Mouse (Mus musculus): ENCODE measurements around the gene Slc9a3. TPM values are rescaled to one million over a fixed set of nuclear protein-coding genes. Genes with fewer than 3 reads are reported as not detected.

Gene Slc9a3
- total RNA-seq (2021): 1 to 10 TPM; 1.3 to 2.2 TPM
- long read RNA-seq, experiment 1, partial matches to known transcripts: 0 of 1 reads
- long read RNA-seq, experiment 1, other reads (novel, unspliced or antisense): 0 of 1 reads
- long read RNA-seq, experiment 2, partial matches to known transcripts: 0 of 5 reads
- long read RNA-seq, experiment 2, other reads (novel, unspliced or antisense): 3 of 5 reads

DNA sequence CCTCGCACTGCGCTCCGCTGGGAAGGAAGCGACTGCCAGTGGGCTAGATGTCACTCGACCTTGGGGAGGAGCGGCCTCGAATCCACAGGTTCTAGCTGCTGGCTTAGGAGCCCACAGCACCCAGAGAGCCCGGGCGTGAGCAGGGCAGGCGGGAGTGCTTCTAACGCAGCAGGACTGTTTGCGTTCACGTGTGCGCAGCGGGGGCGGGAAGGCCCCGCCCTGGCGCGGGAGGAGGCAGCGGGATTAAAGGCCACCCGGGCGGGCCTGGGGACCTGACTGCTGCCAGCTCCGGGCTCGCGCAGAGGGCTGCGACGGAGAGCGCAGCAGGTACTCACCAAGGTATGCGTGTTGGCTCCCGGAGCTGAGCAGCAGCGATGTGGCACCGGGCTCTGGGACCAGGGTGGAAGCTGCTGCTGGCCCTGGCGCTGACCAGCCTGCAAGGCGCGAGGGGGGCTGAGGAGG is at the start of gene Slc9a3:
Gene Slc9a3, plus strand, starts transcription at position 317 of the 462 bp plus-strand sequence.
- TF ChIP-seq CTCF (IDR thresholded peaks at IDR 0.05): no peak
- Histone ChIP-seq H3K27ac (peak within 1 kb of the TSS; percentile 11; the same call in 1 of the 2 replicates), H3K4me3 (peak within 1 kb of the TSS; percentile 48)
- intact Hi-C loops (cut with DNase I): no loop called here
- peak; percentile 12 to 35 for DNase-seq (ENCODE audit: extremely low spot score in 1 of 2, low spot score in 2 of 2)

DNA sequence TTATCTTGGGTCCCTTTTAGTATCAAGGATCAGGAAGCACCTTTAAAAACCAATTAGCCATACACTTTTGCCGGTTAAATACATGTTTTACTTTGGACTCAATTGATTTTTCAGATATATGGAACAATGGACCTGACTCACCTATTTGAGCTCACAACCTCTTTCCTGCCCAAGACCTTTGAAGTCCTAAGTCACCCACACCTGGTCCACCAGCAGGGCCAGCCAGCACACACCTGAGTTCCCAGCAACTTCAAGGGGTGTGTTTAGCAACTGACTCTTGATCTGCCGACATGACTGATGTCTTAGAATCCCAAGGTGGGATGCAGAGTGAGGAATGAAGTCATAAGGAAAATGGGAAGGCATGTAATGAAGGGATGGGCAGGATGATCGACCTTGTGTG is 49.5 kb upstream of the Slc9a3 start:
- no peak overlapping the region for H3K4me3 ChIP-seq
- intact Hi-C loops (cut with DNase I): no loop called here
- TF ChIP-seq CTCF (IDR thresholded peaks at IDR 0.05): no peak
- no peak overlapping the region for H3K27ac ChIP-seq
- no peak for DNase-seq (ENCODE audit: extremely low spot score in 1 of 2, low spot score in 2 of 2)

DNA sequence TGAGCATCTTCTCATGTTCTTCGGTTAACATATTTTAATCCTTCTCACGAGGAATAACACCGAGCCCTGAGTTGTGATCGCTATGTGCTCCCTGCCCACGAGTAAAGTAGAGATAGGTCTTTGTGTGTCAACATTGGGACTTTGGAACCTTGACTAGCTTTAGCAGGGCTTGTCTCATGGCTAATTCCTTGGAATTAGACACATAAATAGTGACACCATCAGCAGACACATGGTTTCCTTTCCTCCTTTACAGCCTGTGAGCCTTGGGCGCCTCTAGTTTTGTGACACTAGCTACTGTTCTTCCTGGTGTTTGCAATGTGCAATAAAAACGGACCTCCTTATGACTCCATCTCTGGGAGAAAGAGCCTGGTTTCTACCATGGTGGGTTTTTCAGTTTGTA is 47.9 kb upstream of the Slc9a3 start:
- no peak for TF ChIP-seq CTCF (IDR thresholded peaks at IDR 0.05)
- Histone ChIP-seq H3K4me3 (no peak overlapping the region), H3K27ac (no peak overlapping the region)
- intact Hi-C loops (cut with DNase I): no loop called here
- no peak for DNase-seq (ENCODE audit: extremely low spot score in 1 of 2, low spot score in 2 of 2)

DNA sequence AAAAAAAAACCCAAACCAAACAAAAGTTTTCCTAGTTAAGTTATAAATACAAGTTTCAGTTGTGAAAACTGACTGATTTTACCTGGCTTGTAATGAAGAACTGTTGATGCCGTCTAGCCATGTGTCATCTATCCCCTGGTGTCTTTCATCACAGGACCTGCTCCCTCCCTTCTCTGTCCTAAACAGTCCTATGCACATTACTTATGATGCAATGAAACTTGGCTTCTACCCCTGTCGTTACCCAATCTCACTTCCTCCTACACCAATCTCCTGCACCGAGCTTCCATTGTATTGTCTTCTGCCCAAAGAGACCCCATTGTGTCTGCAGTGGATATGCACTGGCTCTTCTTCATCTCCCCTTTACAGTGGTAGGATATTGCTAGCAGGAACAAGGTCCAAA is 31.0 kb upstream of the Slc9a3 start:
- TF ChIP-seq CTCF (IDR thresholded peaks at IDR 0.05): no peak
- Histone ChIP-seq H3K27ac (no peak overlapping the region), H3K4me3 (no peak overlapping the region)
- no peak for DNase-seq (ENCODE audit: extremely low spot score in 1 of 2, low spot score in 2 of 2)
- intact Hi-C loops (cut with DNase I): no loop called here

DNA sequence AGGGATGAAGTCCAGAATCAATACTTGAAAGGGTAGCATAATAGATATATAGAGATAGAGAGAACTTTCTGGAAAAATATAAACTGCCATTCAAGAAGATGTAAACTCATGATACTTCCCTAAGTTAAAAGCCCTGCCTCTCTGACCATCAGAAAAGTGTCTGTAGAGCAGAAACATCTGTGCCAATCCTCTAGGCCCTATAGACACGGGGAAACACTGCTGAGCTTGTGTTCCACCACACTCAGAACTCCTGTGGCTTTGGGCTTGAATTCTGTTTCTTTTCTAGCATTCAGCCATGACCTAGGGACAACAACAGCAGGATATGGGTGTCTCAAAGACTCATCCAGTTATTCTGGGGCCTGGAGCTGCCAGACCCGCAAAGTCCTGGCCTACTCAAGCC is 25.3 kb upstream of the Slc9a3 start:
- no peak for TF ChIP-seq CTCF (IDR thresholded peaks at IDR 0.05)
- intact Hi-C loops (cut with DNase I): loop anchor here (1.0 to 5.0 kb wide), 2 partner anchors 71 to 205 kb away; no protein-coding TSS in a partner anchor

DNA sequence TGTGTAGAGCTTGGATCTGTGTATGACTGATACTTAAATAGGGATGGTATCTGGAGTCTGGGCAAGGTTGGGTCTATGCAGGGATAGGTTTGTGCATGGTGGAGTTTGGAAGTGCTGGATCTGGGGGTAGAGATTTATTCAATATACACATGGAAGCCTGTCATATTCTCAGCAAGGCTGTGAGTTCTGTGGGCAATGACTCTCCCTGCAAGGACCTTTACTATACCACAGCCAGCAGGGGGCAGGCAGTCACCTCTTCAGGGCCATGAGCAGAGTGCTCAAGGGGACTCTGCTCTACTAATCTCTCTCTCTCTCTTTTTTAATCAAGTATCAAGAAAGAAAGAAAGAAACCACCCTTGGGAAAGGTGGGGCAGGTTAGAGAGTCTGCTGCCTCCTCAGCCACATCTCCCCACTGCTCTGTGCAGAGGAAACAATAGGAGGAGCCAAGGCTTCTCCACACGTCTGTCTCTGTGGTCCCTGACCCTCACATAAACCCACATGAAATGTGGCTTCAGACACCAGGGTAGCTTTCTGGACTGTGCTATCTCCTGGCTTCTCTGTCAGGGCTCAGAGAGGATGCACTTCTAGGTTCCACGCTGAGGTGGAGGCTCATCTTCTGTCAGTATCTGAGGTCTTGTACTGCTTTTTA is 24.4 kb upstream of the Slc9a3 start:
- no peak overlapping the region for H3K4me3 ChIP-seq
- H3K27ac ChIP-seq: no peak overlapping the region
- intact Hi-C loops (cut with DNase I): loop anchor here (1.0 to 5.0 kb wide), 2 partner anchors 70 to 204 kb away; no protein-coding TSS in a partner anchor
- TF ChIP-seq CTCF (IDR thresholded peaks at IDR 0.05): peak; percentile 76
- peak; percentile 58 to 66 for DNase-seq (ENCODE audit: extremely low spot score in 1 of 2, low spot score in 2 of 2)

More for the DNA sequence above, 25.3 kb upstream of the Slc9a3 start:
- no peak overlapping the region for H3K27ac ChIP-seq
- H3K4me3 ChIP-seq: no peak overlapping the region
- no peak for DNase-seq (ENCODE audit: extremely low spot score in 1 of 2, low spot score in 2 of 2)

DNA sequence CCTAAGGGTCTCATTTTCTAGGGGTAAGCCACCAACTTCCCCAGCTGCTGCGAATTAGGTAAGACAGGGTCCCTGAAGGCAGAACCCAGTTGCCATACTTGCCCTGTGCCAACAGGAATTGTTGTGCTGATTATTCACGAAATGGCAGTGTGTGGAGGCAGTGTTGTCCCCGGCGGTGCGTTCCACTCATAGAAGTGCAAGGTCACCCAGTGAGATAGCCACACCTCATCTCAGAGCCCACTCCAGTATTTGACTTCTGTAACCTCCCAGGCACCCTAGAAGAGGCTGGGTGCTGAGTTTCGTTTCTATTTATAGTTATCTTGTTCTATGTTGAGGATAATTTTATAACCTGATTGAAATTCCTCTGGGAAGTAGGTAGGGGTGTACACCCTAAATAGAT is 22.3 kb upstream of the Slc9a3 start:
- DNase-seq (ENCODE audit: extremely low spot score in 1 of 2, low spot score in 2 of 2): no peak
- H3K4me3 ChIP-seq: no peak overlapping the region
- no peak for TF ChIP-seq CTCF (IDR thresholded peaks at IDR 0.05)
- intact Hi-C loops (cut with DNase I): loop anchor here (5.0 kb wide), 1 partner anchor 68 kb away; no protein-coding TSS in a partner anchor
- no peak overlapping the region for H3K27ac ChIP-seq

DNA sequence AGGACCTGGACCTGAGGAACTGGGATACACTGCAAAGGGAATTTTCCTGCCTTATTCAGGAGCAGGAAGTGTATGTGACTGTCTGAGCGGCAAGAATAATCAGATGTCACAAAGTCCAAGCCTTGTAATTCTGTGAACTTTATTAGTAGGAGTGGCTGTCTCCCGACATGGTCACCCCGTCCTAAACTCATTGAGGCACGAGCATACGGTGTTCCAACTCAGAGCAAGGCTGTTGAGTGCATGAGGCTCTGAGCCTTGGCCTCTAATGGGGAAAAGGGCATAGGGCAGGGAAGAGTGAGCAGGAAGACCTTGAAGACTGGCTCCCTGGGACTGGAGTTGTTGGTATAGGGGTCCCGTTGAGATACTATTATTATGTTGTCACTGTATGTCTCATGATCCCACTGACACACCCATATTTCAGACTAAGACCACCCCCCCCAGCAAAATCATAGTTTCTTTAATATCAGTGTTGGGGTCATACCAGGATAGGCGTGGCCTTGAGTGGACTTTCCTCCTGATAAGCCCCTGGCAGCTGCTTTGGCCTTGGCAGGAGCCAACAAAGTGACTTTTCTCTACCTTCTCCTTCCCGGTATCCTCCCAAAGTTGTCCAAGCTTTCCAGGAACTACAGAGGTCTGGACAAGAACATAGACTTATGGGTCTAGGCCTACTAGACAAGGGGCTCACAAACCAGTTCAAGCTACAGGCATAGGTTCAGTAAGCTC is 19.0 kb upstream of the Slc9a3 start:
- TF ChIP-seq CTCF (IDR thresholded peaks at IDR 0.05): no peak
- no peak for DNase-seq (ENCODE audit: extremely low spot score in 1 of 2, low spot score in 2 of 2)
- Histone ChIP-seq H3K4me3 (no peak overlapping the region), H3K27ac (no peak overlapping the region)
- intact Hi-C loops (cut with DNase I): no loop called here

DNA sequence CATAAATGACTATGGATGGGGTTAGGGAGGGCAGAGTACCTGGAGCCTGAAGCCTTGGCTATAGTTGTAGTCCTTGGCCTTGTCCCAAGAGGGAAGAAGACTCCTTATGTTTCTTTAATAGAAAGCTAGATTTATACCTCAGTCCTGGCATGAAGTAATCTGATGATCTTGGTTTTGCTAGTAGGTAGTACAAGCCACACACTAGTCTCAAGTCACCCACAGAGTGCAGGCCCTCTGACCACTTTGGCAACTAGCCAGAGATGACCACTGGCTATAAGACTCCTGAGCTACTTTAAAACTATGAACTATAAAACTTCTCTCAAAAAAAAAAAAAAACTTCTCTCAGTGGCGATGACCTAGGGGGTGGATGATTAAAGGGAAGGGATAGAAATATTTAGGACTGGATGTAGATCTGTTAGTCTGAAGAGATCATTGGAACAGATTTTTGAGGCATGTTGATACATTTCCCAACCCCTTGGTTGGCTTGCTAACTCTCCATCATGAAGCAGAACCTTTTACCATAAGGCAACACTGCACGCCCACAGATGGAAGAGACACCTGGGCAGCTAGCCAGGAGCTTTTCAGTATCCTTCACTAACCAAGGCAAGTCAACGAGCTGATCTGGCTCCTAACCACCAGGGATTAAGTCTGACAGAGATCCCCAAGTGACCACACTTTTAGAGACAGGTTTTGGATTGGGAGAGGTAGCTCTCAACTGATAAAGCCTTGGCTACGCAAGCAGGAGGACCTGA is 18.2 kb upstream of the Slc9a3 start:
- Histone ChIP-seq H3K4me3 (no peak overlapping the region), H3K27ac (no peak overlapping the region)
- intact Hi-C loops (cut with DNase I): no loop called here
- no peak for DNase-seq (ENCODE audit: extremely low spot score in 1 of 2, low spot score in 2 of 2)
- TF ChIP-seq CTCF (IDR thresholded peaks at IDR 0.05): no peak

DNA sequence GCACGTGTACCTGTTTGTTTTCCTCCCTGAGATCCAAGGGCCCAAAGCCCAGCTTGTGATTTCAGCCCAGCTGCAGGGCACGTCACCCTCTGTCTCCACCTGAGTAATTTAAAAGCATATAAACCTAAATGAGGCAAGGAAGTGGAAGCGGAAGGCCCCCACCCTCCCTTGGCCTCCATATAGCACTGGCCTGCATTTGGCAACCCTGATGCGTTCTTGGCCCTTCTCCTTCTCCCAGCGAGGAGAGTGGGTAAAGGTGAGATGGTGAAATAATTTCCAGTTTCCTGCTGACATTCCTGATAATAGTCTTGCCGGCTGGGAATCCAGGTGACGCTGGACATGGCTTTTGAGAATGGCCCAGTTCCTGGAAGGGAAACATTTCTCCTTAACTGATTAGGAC is 16.8 kb upstream of the Slc9a3 start:
- TF ChIP-seq CTCF (IDR thresholded peaks at IDR 0.05): no peak
- no peak for DNase-seq (ENCODE audit: extremely low spot score in 1 of 2, low spot score in 2 of 2)
- intact Hi-C loops (cut with DNase I): no loop called here
- Histone ChIP-seq H3K4me3 (no peak overlapping the region), H3K27ac (no peak overlapping the region)

DNA sequence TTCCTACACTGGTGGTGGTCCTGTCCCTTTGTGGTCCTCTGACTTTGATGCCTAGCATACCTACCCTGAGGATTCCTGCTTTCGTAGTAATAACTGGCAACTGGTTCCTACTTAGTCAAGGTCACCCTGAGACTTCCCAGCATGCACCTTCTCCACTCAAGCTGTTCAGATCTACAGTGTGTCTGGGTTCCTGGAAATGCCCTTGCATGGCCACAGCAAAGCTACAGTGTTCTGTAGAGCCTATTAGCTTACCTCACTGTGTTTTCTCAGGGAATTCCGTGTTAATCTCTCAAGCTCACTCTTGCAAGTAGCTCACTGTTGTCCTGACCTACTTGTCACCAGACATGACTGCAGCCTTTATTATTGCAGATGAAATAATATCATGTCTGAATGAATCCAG is 13.8 kb upstream of the Slc9a3 start:
- Histone ChIP-seq H3K27ac (no peak overlapping the region), H3K4me3 (no peak overlapping the region)
- intact Hi-C loops (cut with DNase I): no loop called here
- no peak for TF ChIP-seq CTCF (IDR thresholded peaks at IDR 0.05)
- no peak for DNase-seq (ENCODE audit: extremely low spot score in 1 of 2, low spot score in 2 of 2)

Data from left cerebral cortex, adult 2 months (tissue).